Mouse (Mus musculus) G1E (cell line): ENCODE results near the gene Tuba1c.

Source experiments
- CTCF ChIP-seq: IDR thresholded peaks from 2 replicates; pipeline ENCODE4 v1.5.1; 2012; ENCODE audit warnings: low read depth, low read length, inconsistent platforms, mixed read lengths
- GATA1 ChIP-seq: IDR thresholded peaks from 2 replicates; pipeline ENCODE4 v1.6.1; 2012; ENCODE audit warnings: borderline replicate concordance, low read length, inconsistent platforms, mixed read lengths
- GATA2 ChIP-seq: IDR thresholded peaks from 2 replicates; pipeline ENCODE4 v1.6.1; 2012; ENCODE audit warnings: low read depth, low read length, inconsistent platforms, borderline replicate concordance
- POLR2AphosphoS5 ChIP-seq: IDR thresholded peaks from 2 replicates; pipeline ENCODE4 v1.6.1; 2012; ENCODE audit warnings: low read depth, low read length, inconsistent platforms; ENCODE audit not compliant: insufficient replicate concordance

DNA sequence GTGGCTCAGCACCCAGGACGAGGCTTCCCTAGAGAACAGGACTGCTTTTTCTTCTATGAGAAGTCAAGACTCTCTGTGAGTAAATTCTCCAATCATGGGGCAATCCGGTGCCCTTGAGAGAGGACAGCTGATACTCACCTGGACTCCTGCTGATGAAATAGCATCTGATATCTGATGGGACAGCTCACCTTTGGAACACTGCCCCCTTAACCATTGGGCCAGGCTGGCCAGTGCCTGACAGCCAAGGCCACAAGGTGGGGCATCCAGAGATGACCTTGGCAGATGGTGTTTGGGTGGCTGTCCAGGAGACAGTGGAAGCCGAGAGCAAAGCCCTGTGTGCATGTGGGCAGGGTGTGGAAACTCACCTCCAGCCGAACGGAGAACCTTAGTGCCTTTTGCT is 12.6 kb downstream of the Tuba1c start:
- no peak for TF ChIP-seq CTCF
- no peak for TF ChIP-seq GATA1
- no peak for TF ChIP-seq POLR2AphosphoS5
- TF ChIP-seq GATA2, result no peak
